Mouse (Mus musculus) adrenal gland, postnatal 4 days (tissue): ENCODE data around the gene Naga. TPM values are rescaled to one million over a fixed set of nuclear protein-coding genes. Genes with fewer than 3 reads are reported as not detected.

Source experiments
- DNase-seq, 2 experiments: peaks; one replicate each; pipeline ENCODE4 v3.0.0; 2021 to 2022; ENCODE audit warnings: low spot score in 2 of 2, mixed read lengths in 2 of 2
- total RNA-seq, 2 experiments: library from RNA; stranded (reverse); gene quantifications; 2 replicates each; pipeline ENCODE4 v1.2.3; 2021

The Naga gene
- total RNA-seq, 2 experiments from 2014 or later: 82.6 to 96.8 TPM

DNA sequence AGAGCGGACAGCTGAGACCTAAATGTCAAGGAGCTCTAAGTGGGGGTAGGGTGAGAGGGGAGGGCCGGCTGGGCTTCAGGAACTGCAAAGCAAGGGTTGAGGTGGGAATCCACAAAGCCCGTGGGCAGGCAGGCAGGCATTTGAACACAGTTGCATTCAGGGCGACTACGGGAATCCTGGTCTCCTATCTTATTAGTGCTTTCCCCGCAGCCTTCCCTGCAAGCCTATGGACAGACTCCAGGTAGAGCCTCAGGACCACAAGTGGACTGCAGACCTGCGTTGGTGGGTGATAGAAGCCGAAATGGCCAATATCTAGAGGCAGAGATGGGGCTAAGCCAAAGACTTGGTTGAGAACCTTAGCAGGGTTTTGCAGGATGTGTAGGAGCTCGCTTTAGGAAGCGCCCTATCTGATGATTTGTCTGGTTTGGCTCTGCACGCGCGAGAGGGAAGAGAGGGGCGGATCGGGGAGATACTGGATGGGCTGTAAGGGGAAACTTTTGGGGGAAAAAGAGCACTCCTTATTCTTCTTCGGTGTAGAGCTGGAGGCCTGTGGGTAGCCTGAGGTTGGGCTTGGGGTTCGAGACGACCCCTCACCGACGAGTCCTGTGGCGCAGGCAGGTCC lies 1.8 kb upstream of the Naga start:
- DNase-seq: no peak

DNA sequence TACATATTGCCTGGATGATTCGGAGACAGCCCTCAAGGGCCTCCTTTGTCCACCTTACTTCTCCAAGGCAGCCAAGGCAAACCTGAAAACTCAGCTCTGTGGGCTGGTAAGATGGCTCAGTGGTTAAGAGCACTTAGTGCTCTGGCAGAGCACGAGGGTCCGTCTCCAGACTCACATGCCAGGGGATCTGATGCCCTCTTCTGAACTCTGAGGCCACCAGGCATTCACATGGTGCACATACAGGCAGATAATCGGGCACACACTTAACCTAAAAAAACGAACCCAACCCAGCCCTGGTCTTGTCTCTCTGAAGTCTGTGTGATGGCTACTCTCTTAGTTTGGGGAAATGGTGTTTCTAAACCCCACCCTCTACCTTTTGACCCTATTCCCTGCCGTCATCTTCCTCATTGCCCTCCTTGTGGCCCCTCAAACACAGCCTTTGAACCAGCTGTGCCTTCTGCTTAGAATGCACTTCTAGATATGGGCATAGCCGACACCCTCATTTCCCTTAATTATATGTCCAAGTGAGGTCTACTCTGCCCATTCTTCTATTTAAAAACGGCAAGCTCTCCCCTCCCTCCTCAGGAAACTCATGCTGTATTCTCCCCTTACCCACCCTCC lies 1.0 kb upstream of the Naga start:
- DNase-seq: no peak

DNA sequence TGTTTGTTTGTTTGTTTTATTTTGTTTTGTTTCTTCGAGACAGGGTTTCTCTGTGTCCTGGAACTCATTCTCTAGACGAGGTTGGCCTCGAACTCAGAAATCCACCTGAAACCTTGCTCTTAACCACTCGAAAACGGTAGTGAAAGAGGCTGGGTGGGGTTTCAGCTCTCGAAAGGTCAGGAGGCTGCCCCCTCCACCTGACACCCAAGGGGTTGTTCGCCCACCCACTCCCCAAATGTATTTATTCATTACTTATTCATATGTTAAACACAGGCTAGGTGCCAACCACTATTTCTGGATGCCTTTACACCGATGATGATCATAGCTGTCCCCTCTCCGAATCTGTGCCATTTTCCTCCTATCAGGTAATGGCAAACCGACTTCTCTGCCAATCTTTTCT lies 425 bp upstream of the Naga start:
- DNase-seq: no peak

DNA sequence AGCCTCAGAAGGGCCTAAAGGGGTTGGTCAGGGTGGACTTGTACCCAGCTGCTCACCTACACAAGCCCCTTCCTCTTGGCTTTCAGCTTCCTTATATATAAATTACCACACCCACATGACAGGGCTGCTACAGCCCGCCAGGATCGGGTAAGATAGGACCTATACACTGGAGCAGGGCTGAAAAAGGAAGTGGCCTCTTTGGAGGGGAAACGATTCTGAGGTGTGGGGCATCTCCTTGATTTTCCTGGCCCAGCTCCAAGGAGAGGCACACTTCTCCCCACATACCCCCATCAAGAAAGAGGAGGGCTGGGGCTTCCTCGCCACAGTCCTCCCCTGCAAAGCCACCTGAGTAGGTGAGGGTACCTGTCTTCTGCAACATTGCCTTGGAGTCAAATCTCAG lies 850 bp downstream of the Naga start:
- no peak for DNase-seq

DNA sequence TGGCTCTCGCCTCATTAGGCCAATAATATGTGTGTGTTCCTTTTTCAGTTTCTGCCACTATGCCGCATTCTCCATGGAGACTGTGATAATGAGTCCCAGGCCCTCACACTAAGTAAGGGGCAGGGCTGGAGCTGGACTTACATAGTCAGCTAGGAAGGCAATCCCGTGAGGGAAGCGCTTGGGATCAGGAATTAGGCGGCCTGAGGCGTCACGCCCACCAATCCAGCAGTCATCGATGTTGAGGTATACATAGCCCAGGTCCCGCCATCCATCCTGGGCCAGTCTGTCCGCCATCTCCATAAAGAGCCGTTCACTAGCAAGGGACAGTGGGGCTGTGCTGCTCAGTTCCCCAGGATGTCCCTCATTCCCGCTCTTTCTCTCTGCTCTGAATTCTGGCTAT lies 2.1 kb downstream of the Naga start:
- DNase-seq: no peak

DNA sequence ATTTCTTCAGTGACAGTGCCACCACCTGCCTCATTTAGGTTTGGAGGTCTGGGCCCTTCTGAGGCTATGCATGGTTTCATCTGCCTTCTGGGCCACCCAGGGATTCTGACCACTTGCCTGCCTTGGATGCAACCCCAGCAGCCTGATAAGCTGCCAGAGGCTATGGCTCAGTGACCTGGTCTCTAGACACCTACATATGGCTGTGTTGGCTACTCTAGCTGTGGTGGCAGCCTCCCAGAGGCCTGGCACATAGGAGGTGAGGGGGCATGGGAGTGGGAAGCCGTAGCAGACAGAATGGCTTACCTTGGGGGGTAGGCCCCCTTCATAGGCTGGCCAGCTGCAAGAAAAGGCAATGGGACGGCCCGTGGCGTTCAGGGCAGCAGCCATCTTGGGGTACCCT lies 3.5 kb downstream of the Naga start:
- DNase-seq: no peak

DNA sequence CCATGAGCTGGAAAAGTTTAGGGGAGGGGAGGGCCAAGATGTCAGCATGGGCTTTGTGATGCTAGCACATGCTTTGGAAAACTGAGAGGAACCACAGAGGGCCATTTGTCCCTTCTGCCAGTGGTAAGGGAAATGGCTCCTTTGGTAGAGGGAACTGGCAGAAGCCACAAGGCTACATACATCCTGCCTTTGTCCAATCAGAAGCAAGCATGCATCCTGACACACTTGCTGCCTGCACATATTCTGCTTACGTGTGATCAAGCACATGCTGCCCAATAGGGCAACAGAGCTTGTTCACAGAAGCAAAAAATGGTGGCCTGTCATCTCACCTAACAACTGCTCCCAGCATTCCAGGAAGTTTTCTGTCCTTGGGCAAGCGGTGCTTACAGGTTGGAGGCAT lies 13.3 kb downstream of the Naga start:
- no peak for DNase-seq

DNA sequence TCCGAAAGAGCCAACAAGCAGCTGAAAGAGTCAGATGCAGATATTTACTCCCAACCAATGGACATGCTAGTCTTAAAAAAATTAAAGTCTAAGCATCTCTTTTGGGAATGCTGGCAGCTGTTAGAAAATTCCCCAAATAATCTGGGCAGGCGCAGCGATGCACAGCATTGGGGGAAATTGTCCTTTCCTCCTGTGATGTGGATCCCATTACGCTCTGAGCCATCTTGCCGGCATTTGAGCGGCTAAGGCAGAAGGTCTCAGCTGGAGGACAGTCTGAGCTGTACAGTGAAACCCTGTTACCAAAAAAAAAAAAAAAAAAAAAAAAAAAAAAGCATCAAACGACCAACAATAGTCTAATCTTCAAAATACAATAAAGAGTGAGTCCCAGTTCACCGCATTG lies 16.5 kb downstream of the Naga start:
- no peak for DNase-seq

DNA sequence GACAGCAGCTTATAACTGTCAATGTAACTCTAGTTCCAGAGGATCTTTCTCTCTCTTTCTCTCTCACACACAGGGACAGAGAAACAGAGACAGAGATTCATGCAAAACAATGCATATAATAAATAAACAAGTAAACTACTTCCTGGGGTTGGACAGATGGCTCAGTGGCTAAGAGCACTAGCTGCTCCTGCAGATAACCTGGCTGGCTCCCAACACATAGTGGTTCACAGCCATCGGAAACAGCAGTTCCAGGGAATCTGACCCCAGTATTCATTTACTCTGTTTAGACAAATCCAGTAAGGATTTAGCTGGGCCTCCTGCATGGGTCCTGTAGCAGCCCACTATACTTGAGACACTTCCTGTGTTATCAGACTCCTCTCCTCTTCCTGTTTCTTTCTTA lies 19.1 kb downstream of the Naga start:
- no peak for DNase-seq

DNA sequence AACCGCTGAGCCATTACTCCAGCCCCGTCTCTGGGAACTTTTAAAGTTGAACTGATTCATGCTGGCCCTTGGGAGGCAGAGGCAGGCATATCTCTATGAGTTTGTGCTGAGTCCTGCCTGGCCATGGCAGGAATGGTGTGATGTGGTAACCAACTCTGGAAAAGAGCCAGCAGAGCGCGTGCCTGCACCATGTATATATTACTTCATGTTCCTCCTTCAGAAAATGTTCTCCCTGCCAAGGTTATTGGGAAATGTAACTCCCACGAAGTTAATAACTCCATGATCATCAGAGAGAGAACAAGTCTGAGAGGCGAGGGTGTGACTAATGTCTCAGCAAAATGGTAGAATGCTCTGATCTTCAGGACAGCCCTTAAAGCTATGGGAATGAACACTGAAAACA lies 20.9 kb downstream of the Naga start:
- DNase-seq: no peak

DNA sequence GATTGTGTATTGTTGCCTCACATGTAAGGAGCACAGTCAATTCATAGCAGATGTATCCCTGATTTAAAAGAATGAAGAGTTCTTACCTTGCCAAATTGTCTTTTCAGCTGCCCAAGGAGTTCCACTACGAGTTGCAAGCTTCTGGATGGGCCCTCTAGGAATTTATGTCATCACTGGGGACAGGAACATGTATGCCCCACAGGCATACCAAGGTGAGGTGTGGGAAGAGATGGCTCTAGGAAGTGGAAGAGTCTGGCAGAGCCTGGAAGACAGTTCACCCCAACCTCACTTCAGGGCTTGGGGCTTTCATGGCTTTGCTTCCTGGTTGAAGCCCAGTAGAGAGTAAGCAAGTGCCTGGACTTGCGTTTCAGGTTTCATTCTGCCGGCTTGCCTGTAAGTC lies 30.3 kb downstream of the Naga start:
- no peak for DNase-seq

DNA sequence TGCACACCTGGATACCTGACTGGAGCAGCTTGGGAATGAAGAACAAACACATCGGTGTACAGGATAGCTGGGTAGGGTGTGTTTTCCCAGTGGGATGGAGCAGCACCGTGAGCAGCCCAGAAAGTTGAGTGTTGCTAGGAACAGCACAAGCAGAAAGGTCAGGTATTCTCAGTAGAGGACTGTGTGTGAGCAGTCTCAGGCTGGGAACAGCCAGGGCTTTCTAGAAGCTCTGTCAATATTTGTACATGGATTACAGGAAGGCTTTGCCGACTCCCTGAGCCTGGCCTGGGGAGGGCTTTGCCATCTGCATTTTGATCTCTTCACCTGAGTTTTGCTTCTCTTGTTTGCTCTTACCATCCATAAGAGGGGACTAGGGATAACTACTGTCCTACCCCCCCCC lies 31.6 kb downstream of the Naga start:
- no peak for DNase-seq

DNA sequence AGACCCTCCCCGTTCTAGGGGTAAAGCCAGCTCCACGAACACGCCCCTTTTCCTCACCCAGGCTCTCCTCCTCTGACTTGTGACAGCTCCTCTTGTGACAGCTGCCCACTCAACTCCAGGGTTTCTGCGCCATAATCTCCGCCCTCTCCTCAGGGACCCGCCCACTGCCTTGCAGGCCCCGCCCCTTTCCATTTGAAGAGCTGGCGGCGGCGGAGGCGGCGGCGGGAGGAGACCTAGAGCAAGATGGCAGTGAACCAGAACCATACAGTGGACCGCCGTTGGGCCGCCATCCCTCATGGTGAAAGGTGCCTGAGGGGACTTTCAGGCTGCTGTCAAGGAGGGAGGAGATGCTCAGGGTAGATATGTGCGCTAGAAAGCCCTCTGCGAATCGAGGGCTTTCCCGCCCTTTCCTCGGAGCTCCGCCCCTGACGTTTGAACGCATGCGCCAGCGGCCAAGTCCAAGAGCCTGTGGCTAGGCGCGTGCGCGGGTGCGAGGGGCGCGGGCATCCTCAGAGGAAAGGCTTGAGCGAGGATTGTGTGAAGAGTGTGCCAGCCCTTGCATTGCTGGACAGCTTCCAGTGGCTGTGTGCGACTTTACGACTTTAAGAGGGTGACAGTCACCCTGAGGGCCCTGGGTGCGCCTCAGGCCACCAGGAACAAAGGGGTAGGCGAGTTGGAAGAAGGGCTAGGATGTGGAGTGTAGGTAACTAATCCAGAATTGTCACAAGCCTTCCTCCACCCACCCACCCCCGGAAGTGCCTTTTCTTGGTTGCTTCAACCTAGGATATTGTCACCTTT lies 39.8 kb downstream of the Naga start, which contains the start of gene Wbp2nl:
TSS of gene Wbp2nl (plus strand) at position 191 of the 798 bp plus-strand sequence.
- DNase-seq: no peak

DNA sequence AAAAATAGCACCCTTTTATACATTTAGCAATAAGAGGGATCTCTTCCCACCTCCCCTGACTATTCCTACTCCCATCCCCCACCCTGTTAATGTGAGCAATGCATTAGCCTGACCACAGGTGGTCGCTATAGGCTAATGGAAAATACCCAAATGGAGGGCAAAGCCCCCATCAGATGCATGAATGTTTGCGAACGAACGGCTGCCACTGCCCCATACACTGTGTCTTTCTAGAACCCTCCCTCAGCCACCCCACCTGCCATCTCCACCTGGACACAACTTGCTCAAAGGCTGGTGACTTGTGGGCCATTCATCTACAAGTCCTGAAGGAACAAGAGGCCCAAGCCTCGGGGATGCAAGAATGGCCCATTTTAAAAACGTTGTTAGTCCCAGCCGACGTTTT lies 44.7 kb downstream of the Naga start:
- no peak for DNase-seq

DNA sequence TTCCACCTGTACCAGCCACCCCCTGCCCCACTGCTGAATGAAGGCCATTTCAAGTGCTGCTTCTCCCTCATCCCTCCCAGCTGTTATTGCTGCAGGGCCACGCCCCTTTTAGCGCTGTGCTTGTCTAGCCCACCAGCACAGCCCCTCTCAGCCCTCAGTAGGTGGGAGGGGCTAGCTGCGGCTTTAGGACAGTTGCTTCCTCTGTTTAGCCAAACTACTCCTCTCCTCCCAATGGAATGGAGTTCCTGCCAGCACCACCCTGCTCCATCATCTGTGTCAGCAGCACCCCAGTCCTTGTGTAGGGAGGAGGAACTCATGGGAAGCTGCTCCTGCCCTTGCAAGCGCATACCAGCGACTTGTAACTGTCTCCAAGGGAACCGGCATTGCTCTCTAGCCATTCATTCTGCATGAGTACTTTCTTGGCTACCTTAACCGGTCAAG lies 45.4 kb downstream of the Naga start:
- no peak for DNase-seq

DNA sequence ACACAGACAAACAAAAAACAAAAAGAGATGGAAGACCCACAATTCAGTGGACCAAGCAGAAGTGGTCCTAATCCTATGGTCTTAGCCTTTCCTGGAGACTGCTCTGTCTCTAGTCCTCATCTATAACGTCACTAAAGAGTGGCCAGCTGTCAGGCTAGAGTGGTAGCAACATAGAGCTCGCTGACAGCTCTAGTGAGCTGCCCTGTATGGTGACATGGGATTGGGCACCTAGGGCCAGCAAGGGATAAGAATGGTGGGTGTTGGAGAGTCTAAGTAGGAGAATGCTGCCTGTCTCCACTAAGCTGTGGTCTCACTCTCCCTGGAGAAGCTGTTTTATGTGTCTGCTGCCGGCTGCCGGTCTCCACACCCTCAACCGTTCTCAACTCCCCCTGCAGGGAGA lies 45.9 kb downstream of the Naga start:
- DNase-seq: no peak

DNA sequence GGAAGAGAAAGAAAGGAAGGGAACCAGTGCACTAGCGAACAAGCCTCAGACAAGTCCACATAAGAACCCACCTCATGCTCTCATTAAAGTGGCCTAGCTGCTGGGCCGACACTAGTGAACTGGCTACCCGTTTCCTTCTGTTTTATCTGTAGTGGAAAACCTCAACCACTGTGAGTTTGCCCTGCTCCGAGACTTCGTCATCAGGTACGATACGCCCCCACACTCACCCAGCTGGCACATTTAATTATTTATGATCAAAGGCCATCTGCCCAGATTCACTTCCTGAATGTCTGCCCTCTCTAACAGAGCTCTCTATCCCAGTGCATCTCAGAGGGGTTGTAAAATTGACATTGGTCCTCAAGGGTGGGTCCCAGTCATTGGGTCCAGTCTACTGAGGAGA lies 48.5 kb downstream of the Naga start:
- no peak for DNase-seq

DNA sequence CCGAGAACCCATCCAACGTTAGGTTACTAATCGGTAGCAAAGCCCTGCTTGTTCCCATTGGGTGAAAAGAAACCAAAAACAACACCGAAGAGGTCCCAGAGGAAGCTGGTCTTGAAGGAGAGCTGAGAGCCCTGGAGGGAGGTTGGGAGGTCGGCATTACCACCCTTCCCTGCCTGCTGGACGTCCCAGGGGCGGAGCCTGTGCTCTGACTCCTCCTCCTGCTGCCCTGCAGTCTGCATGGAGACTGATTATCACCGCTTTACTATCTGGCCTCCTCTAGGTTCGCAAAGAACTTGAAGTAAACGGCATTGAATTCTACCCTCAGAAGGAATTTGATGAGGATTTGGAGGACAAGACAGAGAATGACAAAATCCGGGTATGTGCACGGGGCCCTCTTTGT lies 52.6 kb downstream of the Naga start:
- DNase-seq: no peak

DNA sequence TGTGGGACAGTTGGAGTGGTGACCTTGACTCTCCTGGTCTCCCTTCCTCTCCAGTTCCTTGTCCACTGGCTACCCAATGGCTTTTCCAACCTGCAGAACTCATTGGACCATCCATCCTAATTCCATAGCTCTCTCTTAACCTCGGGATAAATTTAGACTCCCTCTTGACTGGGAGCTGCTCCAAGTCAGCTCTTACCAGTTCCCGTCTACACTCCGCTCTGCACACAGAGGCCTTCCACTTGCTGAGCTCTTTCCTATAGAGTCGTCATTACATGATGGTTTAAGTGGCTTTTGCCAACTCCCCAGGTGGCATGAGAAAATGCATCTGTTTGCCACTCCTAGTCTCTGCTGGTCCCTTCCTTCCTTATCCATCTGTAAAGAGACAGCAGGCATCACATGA lies 58.1 kb downstream of the Naga start:
- no peak for DNase-seq
